Comparison of ENCODE assay signal across 15 mouse cellular contexts in the genomic region with DNA sequence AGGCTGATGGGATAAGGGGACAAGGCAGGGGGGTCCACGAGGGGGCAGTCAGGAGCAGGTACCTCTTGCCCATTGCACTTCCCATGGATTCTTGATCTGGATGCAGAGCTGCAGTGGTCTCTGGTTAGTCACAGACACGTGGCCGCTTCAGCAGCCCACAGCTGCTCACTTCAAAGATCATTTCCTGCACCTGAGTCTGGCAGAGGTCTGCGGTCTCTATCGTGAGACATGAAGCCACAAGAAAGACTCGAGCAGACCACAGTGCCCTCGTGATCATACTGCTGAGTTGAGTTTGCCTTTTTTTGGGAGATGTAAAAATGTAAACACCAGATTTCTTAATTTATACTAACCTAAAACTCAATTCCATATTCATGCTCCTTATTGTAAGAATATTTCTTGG. TPM values are rescaled to one million over a fixed set of nuclear protein-coding genes. Genes with fewer than 3 reads are reported as not detected.
DNase-seq lines count a peak whose midpoint lies in the region; ATAC-seq lines count a peak whose summit lies in the region.
"Had no signal": no experiment of that assay in that cellular context is flagged by ENCODE, and none has a peak within 500 bp of the region (broad histone marks: within the 10 kb centered on the region; RNA-seq: fewer than 3 reads in every experiment).

No protein-coding gene starts in this region.

- peak; percentile 97 for ATAC-seq in inflammation-experienced regulatory T-cells, adult 6 months
- ATAC-seq: forebrain, embryonic 15.5 days; intestine, embryonic 15.5 days; midbrain, embryonic 15.5 days; Patski had no signal

- DNase-seq in B cell, adult 2 months, result peak; percentile 46 to 49
- peak; percentile 58 to 81 for DNase-seq in CD8-positive naive resting alpha-beta T cell, adult 2 months (ENCODE audit: low read depth in 2 of 2, low spot score in 2 of 2)
- peak; percentile 93 for DNase-seq in thymus, postnatal 0 days (ENCODE audit: low spot score)
- DNase-seq in lung, postnatal 10 days, result no peak
- DNase-seq in embryo, embryonic 10.5 days (ENCODE audit: low spot score), result no peak
- no peak for DNase-seq in gastrocnemius, adult 18-20 months (ENCODE audit: low spot score)
- no peak for DNase-seq in neural tube, embryonic 10.5 days (ENCODE audit: extremely low spot score, low spot score)
- DNase-seq: cerebellum, adult 9-11 months; liver, embryonic 13.5 days; right cerebral cortex, postnatal 14 days had no signal

RNA-seq across cellular contexts. Expression of a gene that starts 34.1 kb away (rescaled TPM):
- polyA plus RNA-seq in inflammation-experienced regulatory T-cells, adult 6 months (2017; shearing (Covaris generic)), result under 1 TPM in 2 of 3 experiments, not detected in 1; 0.11 to 0.12 TPM
- 0.10 and 0.12 TPM in 2 replicates for polyA plus RNA-seq in thymus, postnatal 0 days (2015; fragmentation: Nextera tagmentation; extraction: Ambion mirVana)
- total RNA-seq in gastrocnemius, adult 18-20 months (2021), result 10 to 100 TPM; 71.6 to 73.7 TPM
- polyA plus RNA-seq: Patski had no signal

Comparison
In these comparisons a context has a peak if more than half of its experiments do, and no peak if none do; other contexts are left out.
1. DNase-seq: peak in B cell, adult 2 months (2 of 2), CD8-positive naive resting alpha-beta T cell, adult 2 months (2 of 2) and thymus, postnatal 0 days (single experiment); none in lung, postnatal 10 days (single experiment), embryo, embryonic 10.5 days (single experiment), gastrocnemius, adult 18-20 months (single experiment) and neural tube, embryonic 10.5 days (single experiment).